Mouse (Mus musculus) erythroblast, adult 5-6 weeks (primary cell): ENCODE measurements around the gene A130010J15Rik. TPM values are rescaled to one million over a fixed set of nuclear protein-coding genes. Genes with fewer than 3 reads are reported as not detected.

Experiments
- total RNA-seq, 2 experiments: library from RNA; stranded (forward) in 1 of 2; stranded (reverse) in 1 of 2; fragments of 150-400 nt in 1 of 2; fragments of 200-764, 138-1000 nt in 1 of 2; gene quantifications; 2 replicates each; pipeline versions ENCODE4 v1.2.3 to v1.2.4; 2015 to 2017; ENCODE audit warnings: low replicate concordance in 2 of 2

A130010J15Rik gene
- total RNA-seq, 2 experiments from 2014 or later: 1.4 to 2.9 TPM

Other genes starting within 250 kb of the A130010J15Rik start
- 17.1 and 18.8 TPM in 2 replicates for gene Syt14, start 132.3 kb upstream of the A130010J15Rik start, total RNA-seq (2015; ENCODE audit: low replicate concordance)
- gene Syt14, start 132.3 kb upstream of the A130010J15Rik start, total RNA-seq (2017; ENCODE audit: low replicate concordance): 31.9 and 41.0 TPM in 2 replicates
- 1.9 and 12.7 TPM in 2 replicates for gene Diexf, start 37.8 kb upstream of the A130010J15Rik start, total RNA-seq (2015; ENCODE audit: low replicate concordance)
- gene Diexf, start 37.8 kb upstream of the A130010J15Rik start, total RNA-seq (2017; ENCODE audit: low replicate concordance): 2.7 and 2.8 TPM in 2 replicates
- gene Irf6, start 14.9 kb upstream of the A130010J15Rik start, total RNA-seq (2015; ENCODE audit: low replicate concordance): not detected in 2 replicates
- gene Irf6, start 14.9 kb upstream of the A130010J15Rik start, total RNA-seq (2017; ENCODE audit: low replicate concordance): 0.42 TPM in 1 of 2 replicates, not detected in the other
- gene Traf3ip3, start 33.7 kb downstream of the A130010J15Rik start, total RNA-seq (2015; ENCODE audit: low replicate concordance): 11.9 and 23.1 TPM in 2 replicates
- 18.1 and 40.7 TPM in 2 replicates for gene Traf3ip3, start 33.7 kb downstream of the A130010J15Rik start, total RNA-seq (2017; ENCODE audit: low replicate concordance)
- gene Lamb3, start 39.7 kb downstream of the A130010J15Rik start, total RNA-seq (2015; ENCODE audit: low replicate concordance): 0.58 and 11.1 TPM in 2 replicates
- gene Lamb3, start 39.7 kb downstream of the A130010J15Rik start, total RNA-seq (2017; ENCODE audit: low replicate concordance): 1.8 and 4.1 TPM in 2 replicates
- 55.6 and 58.0 TPM in 2 replicates for gene Hsd11b1, start 96.0 kb downstream of the A130010J15Rik start, total RNA-seq (2015; ENCODE audit: low replicate concordance)
- 11.5 and 18.0 TPM in 2 replicates for gene Hsd11b1, start 96.0 kb downstream of the A130010J15Rik start, total RNA-seq (2017; ENCODE audit: low replicate concordance)
- gene G0s2, start 105.2 kb downstream of the A130010J15Rik start, total RNA-seq (2015; ENCODE audit: low replicate concordance): 13.3 and 13.4 TPM in 2 replicates
- 15.5 and 16.6 TPM in 2 replicates for gene G0s2, start 105.2 kb downstream of the A130010J15Rik start, total RNA-seq (2017; ENCODE audit: low replicate concordance)
- not detected in 2 replicates for gene Camk1g, start 202.3 kb downstream of the A130010J15Rik start, total RNA-seq (2015; ENCODE audit: low replicate concordance)
- not detected in 2 replicates for gene Camk1g, start 202.3 kb downstream of the A130010J15Rik start, total RNA-seq (2017; ENCODE audit: low replicate concordance)